Mouse (Mus musculus) G1E (cell line): ENCODE results near the gene Tmem108. TPM values are rescaled to one million over a fixed set of nuclear protein-coding genes. Genes with fewer than 3 reads are reported as not detected.
A peak's percentile ranks its signal among the peaks of the same experiment; 100 is the strongest.

Source experiments
- ATAC-seq: 2 replicates; pipeline ENCODE4 v1.8.0; 2016; ENCODE audit warnings: mild to moderate bottlenecking; ENCODE audit not compliant: insufficient number of reproducible peaks, poor library complexity, low FRiP score, severe bottlenecking; ENCODE audit errors: extremely low read depth
- DNase-seq: peaks from one replicate; pipeline ENCODE4 v3.0.0; 2012; ENCODE audit warnings: low spot score
- H3K27me3 ChIP-seq: 2 replicates; pipeline ENCODE4 v1.6.1; 2012; ENCODE audit warnings: mild to moderate bottlenecking, low read length, inconsistent platforms; ENCODE audit not compliant: insufficient read depth
- H3K36me3 ChIP-seq: replicated peaks from 2 replicates; pipeline ENCODE3; 2012; ENCODE audit warnings: mild to moderate bottlenecking, inconsistent platforms
- H3K4me1 ChIP-seq: 2 replicates; pipeline ENCODE4 v1.6.1; 2012; ENCODE audit warnings: low read depth, low read length, inconsistent platforms, mixed read lengths; ENCODE audit not compliant: insufficient read depth
- H3K4me3 ChIP-seq: 2 replicates; pipeline ENCODE4 v1.5.1; 2012; ENCODE audit warnings: low read depth, mild to moderate bottlenecking, inconsistent platforms, low read length, moderate library complexity, mixed read lengths
- H3K9me3 ChIP-seq: replicated peaks from 2 replicates; pipeline ENCODE4 v1.6.1; 2012; ENCODE audit warnings: inconsistent platforms
- CTCF ChIP-seq: IDR thresholded peaks from 2 replicates; pipeline ENCODE4 v1.5.1; 2012; ENCODE audit warnings: low read depth, low read length, inconsistent platforms, mixed read lengths
- GATA1 ChIP-seq: IDR thresholded peaks from 2 replicates; pipeline ENCODE4 v1.6.1; 2012; ENCODE audit warnings: borderline replicate concordance, low read length, inconsistent platforms, mixed read lengths
- GATA2 ChIP-seq: IDR thresholded peaks from 2 replicates; pipeline ENCODE4 v1.6.1; 2012; ENCODE audit warnings: low read depth, low read length, inconsistent platforms, borderline replicate concordance
- POLR2AphosphoS5 ChIP-seq: IDR thresholded peaks from 2 replicates; pipeline ENCODE4 v1.6.1; 2012; ENCODE audit warnings: low read depth, low read length, inconsistent platforms; ENCODE audit not compliant: insufficient replicate concordance
- TAL1 ChIP-seq: conservative IDR thresholded peaks from 2 replicates; pipeline ENCODE4 v1.6.1; 2012; ENCODE audit warnings: low read depth, low read length, inconsistent platforms, mixed read lengths
- polyA plus RNA-seq: library from polyadenylated mRNA; stranded (reverse); fragments of >175 nt; gene quantifications from 2 replicates; pipeline ENCODE4 v1.2.3, GENCODE M21; 2012
- total RNA-seq, 2 experiments: library from RNA; stranded (forward) in 1 of 2; stranded (reverse) in 1 of 2; fragments of 200-1000 nt in 1 of 2; fragments of >200 nt in 1 of 2; fragmentation: Nextera tagmentation in 1 of 2; gene quantifications; 2 replicates each; pipeline ENCODE4 v1.2.3; 2014 to 2017

Tmem108 gene
- total and polyA plus RNA-seq, 3 experiments = 0.27 TPM; not detected in 2

DNA sequence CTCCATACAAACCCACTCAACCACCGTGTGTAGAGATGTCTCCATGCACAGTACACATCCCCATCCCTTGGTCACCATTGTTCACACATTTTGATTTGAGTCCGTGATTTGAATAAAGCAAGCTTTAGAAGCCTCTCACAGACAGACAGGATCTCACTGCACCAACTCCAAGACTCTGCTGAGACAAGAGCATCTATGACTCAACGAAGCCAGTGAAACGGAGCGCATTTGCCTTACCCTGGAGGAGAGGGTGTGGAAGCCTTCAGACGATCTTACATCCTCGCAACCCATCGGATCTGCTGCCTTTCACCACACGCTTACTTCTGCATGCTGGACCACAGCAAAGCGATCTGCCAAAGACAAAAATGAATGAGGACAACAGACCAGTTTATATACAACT is 9.0 kb downstream of the Tmem108 start:
- DNase-seq (no peak), ATAC-seq (no peak)
- peaks cover 46% of the 10 kb centered on the region for H3K9me3 ChIP-seq
- no peaks in the 10 kb centered on the region for H3K4me1 ChIP-seq
- H3K27me3 ChIP-seq = no peaks in the 10 kb centered on the region
- H3K36me3 ChIP-seq = no peaks in the 10 kb centered on the region
- H3K4me3 ChIP-seq = no peak overlapping the region
- TF ChIP-seq POLR2AphosphoS5 (no peak), GATA2 (no peak), TAL1 (no peak), GATA1 (no peak), CTCF (no peak)

DNA sequence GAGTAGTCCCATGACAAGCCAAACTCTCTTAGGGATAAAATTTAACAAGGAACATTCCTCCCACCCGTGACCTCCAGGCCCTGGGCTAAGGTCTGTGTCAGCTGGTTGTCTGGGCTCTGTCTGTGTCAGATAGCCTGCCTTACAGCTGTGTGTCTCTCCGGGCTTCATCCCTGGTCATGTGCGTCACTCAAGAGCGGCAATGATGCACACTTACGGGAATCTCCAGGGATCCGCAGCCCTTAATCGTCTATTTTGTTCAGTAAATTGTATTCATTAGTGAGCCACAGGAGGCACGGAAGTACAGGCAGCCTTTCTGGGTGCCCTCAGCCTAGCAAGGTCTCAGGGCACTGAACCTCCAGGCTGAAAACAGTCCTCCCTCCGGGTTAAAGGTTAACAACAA is 10.1 kb downstream of the Tmem108 start:
- Histone ChIP-seq H3K36me3 (no peaks in the 10 kb centered on the region), H3K9me3 (peaks cover 46% of the 10 kb centered on the region), H3K27me3 (no peaks in the 10 kb centered on the region), H3K4me1 (no peaks in the 10 kb centered on the region), H3K4me3 (no peak overlapping the region)
- TF ChIP-seq GATA2 = no peak
- no peak for TF ChIP-seq GATA1
- TF ChIP-seq POLR2AphosphoS5 = no peak
- TF ChIP-seq TAL1 = no peak
- no peak for TF ChIP-seq CTCF
- ATAC-seq = no peak
- DNase-seq = no peak

- DNase-seq (no peak), ATAC-seq (no peak)
- Histone ChIP-seq H3K4me1 (no peaks in the 10 kb centered on the region), H3K27me3 (no peaks in the 10 kb centered on the region), H3K36me3 (no peaks in the 10 kb centered on the region), H3K4me3 (no peak overlapping the region), H3K9me3 (peaks cover 46% of the 10 kb centered on the region)
- no peak for TF ChIP-seq POLR2AphosphoS5
- no peak for TF ChIP-seq CTCF
- TF ChIP-seq GATA2 = no peak
- TF ChIP-seq TAL1 = no peak
- no peak for TF ChIP-seq GATA1
Measured at GRCm38 (mm10) chr9:103750491-103750890, 11.1 kb downstream of the Tmem108 start.

- Histone ChIP-seq H3K9me3 (peaks cover 49% of the 10 kb centered on the region), H3K36me3 (no peaks in the 10 kb centered on the region), H3K4me1 (no peaks in the 10 kb centered on the region), H3K4me3 (no peak overlapping the region), H3K27me3 (no peaks in the 10 kb centered on the region)
- no peak for ATAC-seq
- DNase-seq = no peak
- TF ChIP-seq GATA1 (no peak), TAL1 (no peak), POLR2AphosphoS5 (no peak), GATA2 (no peak), CTCF (no peak)
Measured at GRCm38 (mm10) chr9:103746598-103746997, 15.0 kb downstream of the Tmem108 start.

DNA sequence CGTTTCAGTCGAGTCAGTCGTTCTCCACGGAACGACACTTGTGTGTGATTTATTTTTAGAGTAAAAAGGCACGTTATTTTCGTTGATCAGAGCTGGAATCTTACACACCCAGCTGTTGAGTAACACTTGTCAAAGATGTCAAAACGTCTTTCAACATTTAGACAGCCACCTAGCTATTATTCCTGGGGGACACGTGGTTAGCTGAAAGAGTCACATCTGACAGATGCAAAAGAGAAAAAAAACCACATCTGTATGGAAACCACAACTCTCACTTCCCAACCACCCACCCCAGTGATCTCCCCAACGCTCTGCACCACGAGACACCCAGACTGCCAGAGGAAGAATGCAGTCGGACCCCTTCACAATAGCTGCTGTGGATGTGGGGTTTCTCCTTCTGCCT is 21.5 kb downstream of the Tmem108 start:
- Histone ChIP-seq H3K4me3 (no peak overlapping the region), H3K9me3 (peaks cover 57% of the 10 kb centered on the region), H3K27me3 (no peaks in the 10 kb centered on the region), H3K36me3 (no peaks in the 10 kb centered on the region), H3K4me1 (no peaks in the 10 kb centered on the region)
- no peak for ATAC-seq
- no peak for TF ChIP-seq POLR2AphosphoS5
- no peak for TF ChIP-seq CTCF
- no peak for TF ChIP-seq TAL1
- TF ChIP-seq GATA2 = no peak
- no peak for TF ChIP-seq GATA1
- DNase-seq = no peak

DNA sequence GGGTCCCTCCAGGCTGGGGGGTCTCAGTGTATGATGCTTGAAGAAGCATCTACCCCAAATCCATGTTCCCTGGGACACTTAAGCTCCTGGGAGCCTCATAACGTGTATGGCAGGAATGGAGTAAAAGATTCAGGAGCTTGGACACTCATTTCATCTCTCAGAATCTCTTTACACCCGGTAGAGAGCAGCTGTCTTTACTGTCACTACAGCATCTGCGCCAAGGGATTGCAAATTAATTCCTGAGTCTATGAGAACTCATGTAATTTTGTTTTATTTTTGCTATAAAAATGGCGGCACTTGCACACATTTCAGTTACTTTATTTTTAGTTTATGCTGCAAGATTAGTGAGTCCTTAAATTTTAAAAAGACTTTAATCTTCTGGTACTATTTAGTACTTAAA is 22.6 kb downstream of the Tmem108 start:
- TF ChIP-seq CTCF (no peak), GATA2 (no peak), GATA1 (no peak), POLR2AphosphoS5 (no peak), TAL1 (no peak)
- Histone ChIP-seq H3K36me3 (no peaks in the 10 kb centered on the region), H3K4me1 (no peaks in the 10 kb centered on the region), H3K9me3 (peaks cover 59% of the 10 kb centered on the region), H3K4me3 (no peak overlapping the region), H3K27me3 (no peaks in the 10 kb centered on the region)
- ATAC-seq (0 out of 2 replicates have a peak, but pooled peaks have one; percentile 8), DNase-seq (no peak)

DNA sequence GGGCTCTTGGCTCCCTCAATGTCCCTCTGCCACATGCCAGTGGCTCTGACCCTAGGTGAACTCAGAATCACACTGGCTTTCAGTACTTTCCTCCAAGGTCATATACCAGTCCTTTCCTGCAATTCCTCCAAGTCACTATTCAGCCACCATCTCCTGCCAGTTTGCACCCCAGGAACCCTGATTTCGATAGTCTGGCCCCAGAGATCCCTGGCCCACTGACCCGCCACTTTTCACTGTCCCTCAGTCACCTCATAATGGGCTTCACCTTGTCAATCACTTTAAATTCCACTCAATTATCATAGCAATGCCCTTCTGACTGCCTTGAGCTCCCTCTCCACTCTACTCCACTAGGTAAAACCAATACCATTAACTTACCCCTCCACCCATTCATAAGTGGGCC is 31.9 kb downstream of the Tmem108 start:
- ATAC-seq = no peak
- TF ChIP-seq GATA1 (no peak), TAL1 (no peak), POLR2AphosphoS5 (no peak), GATA2 (no peak), CTCF (no peak)
- Histone ChIP-seq H3K9me3 (peaks cover 66% of the 10 kb centered on the region), H3K4me3 (no peak overlapping the region), H3K4me1 (no peaks in the 10 kb centered on the region), H3K36me3 (no peaks in the 10 kb centered on the region), H3K27me3 (no peaks in the 10 kb centered on the region; the same call in 1 of the 2 replicates)
- DNase-seq = no peak
